Mouse (Mus musculus) C3H10T1/2 (cell line): Measurements from ENCODE around the gene Samd5. TPM values are rescaled to one million over a fixed set of nuclear protein-coding genes. Genes with fewer than 3 reads are reported as not detected.

Experiments
- polyA plus RNA-seq, 2 experiments: library from polyadenylated mRNA; unstranded; fragments of >200 nt; fragmentation: generic; extraction: Trizol; gene quantifications; one replicate each; pipeline ENCODE4 v1.2.1; 2012; ENCODE audit warnings: missing spikeins in 2 of 2

Gene Samd5
- polyA plus RNA-seq = under 1 TPM; 0.05 TPM

DNA sequence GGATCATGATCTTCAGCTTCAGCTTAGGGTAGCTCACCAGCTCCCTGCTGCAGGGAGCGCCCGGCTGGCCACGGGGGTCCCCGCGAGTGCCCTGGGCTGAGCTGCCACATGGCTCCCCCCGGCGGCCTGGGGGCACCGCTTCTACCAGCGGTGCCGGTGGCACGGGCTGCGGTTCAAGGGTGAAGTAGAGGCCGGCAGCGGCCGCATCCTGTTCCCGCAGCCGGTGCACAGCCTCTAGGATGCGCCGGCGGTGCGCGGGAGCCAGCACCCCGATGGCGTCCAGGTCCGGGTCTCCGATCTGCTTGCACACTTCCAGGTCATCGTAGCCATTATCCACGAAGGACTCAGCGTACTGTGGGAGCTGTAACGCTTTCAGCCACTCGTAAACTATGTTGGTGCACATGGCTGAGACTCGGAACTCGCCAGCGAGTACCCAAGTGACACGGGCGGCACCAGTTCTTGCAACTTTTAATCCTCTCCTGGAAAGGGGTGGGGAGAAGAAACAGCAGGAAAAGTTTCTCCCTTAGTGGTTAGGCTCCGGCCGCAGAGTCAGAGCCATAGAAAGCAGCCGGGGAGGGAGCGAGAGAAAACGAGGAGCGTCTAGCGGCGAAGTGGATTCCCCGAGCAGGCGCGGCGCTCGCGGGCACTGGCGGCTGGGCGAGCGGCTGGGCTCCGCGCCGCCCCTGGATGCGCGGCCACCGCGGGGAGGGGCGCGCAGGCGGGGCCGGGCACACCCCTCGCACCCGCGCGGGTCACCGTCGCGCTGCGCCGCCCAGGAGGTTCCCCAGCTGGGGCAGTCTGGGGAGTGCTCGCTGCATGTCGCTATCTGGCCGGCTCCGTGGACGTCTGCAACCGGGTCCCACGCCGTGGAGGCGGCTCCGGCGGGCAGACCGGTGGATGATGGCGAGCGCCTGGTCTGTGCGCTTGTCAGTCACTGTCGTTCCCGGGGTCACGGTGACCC is at the start of gene Samd5:
Samd5 (minus strand) TSS at position 648 of the 961 bp plus-strand sequence.

Other genes with a start within 250 kb of the Samd5 start
- gene Stxbp5, start 225.9 kb upstream of the Samd5 start, polyA plus RNA-seq = 1 to 10 TPM in 1 of 2 experiments, under 1 TPM in 1; 0.42 to 2.8 TPM